Mouse (Mus musculus): ENCODE measurements at regions not wholly inside any gene's neighbourhood (a gene's known extent, or its start where the extent isn't known, plus 50 kb on each side); places are given as distances from the start of the nearest gene placed in this dataset.

GRCm38 (mm10) chr1:33042424-33042823 lies 495.3 kb upstream of the Gm5415 start:
- DNase-seq (ENCODE audit: low read depth): no peak

DNA sequence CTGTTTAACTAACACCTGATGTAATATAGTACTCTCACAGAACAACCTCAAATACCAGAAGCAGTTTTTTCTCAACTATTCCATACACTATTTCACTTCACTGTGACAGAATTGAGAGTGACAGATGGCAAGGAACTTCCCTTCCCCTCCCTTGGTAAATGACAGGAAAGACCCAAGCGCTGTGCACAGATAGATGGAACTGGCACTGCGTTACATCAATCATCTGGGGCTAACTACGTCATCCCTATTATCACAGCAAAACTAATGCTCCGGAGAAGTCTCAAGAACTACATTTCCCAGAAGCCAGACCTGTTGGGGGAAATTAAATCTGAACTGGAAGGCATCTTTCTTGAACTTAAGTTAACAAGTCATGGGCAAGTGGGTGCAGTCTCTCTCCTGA lies 493.6 kb upstream of the Gm5415 start:
- DNase-seq (ENCODE audit: low read depth): no peak

DNA sequence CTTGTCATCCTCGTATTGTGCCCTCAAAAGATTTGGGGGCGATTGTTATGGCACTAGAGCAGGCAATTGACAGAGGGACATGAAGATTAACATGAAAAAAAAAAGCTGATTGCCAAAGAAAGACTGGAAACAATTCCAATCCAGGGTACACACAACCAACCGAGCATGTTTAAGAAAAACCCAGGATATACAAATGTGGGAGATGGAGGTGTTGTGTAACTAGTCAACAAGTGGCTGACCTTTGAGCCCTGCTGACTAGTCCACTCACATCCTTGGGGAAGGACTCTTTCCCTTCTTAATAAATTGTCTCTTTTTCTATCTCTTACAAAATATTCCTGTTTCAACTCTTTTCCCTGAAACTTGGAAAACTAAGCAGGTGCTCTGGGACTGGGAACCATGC lies 484.9 kb upstream of the Gm5415 start:
- no peak for DNase-seq (ENCODE audit: low read depth)

- DNase-seq (ENCODE audit: low read depth): no peak
Measured at GRCm38 (mm10) chr1:33026683-33027415, 479.8 kb upstream of the Gm5415 start.

DNA sequence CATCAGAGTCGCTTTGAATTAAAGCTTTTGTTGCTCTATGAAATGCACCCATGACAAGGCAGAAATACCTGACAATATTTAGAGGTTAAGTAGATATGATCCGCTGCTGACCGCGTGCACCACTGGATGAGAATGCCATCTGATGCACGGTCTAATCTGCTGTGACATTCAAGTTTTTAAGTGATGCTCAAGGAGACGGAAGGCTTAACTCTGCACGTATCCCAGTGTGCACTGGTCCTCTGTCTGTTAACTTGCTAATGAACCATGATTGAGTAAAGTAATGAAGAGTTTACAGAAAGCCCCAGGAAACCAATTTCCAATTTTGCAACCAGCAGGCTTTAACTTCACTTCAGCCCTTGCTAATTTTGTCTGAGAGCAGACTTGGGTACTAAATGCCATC lies 478.3 kb upstream of the Gm5415 start:
- no peak for DNase-seq (ENCODE audit: low read depth)

GRCm38 (mm10) chr1:33022852-33023251 lies 475.8 kb upstream of the Gm5415 start:
- DNase-seq (ENCODE audit: low read depth): peak; percentile 26

- DNase-seq (ENCODE audit: low read depth): no peak
Measured at GRCm38 (mm10) chr1:33003992-33004391, 456.9 kb upstream of the Gm5415 start.

- DNase-seq (ENCODE audit: low read depth): peak; percentile 14
Measured at GRCm38 (mm10) chr1:32964957-32965356, 417.9 kb upstream of the Gm5415 start.

GRCm38 (mm10) chr1:32959316-32959715 lies 412.2 kb upstream of the Gm5415 start:
- DNase-seq (ENCODE audit: low read depth): no peak

- DNase-seq (ENCODE audit: low read depth): no peak
Measured at GRCm38 (mm10) chr1:32946254-32946653, 399.2 kb upstream of the Gm5415 start.

DNA sequence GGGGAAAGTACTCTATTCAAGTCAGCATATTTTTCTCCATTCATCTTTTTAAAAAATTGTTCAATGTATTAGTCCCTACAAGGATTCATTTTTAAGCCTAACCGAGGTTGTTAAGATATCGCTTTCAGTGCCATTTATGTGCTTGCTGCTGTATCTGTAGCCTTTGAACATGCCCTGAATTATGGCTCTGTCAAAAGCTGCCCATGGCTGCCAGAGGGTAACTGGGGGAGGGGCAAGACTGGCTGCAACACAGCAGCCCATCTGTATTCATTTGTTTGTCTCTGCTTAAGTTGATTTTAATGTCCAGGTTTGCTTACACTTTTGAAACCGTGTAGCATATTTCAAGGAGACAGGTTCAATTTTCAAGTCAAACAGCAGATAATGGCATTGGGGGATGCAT lies 383.3 kb upstream of the Gm5415 start:
- no peak for DNase-seq (ENCODE audit: low read depth)

- DNase-seq (ENCODE audit: low read depth): no peak
Measured at GRCm38 (mm10) chr1:32902437-32902836, 355.3 kb upstream of the Gm5415 start.

DNA sequence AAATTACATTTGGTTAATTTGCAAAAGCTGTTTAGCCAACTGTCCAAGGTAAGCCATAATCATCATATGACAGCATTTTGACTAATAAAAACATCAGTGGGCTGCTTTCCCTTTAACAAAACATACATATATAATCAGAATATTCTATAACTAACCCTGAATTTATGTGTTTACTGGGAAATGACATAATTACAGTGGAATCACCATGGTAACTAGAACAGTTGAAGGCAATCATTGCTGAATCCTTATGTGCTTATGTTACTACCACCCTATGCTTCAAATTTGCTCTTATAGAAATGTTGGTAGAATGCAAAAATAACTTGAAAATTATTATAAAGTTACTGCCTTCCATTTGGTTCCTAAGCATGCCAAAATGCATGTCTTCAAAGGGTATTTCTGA lies 340.6 kb upstream of the Gm5415 start:
- no peak for DNase-seq (ENCODE audit: low read depth)

DNA sequence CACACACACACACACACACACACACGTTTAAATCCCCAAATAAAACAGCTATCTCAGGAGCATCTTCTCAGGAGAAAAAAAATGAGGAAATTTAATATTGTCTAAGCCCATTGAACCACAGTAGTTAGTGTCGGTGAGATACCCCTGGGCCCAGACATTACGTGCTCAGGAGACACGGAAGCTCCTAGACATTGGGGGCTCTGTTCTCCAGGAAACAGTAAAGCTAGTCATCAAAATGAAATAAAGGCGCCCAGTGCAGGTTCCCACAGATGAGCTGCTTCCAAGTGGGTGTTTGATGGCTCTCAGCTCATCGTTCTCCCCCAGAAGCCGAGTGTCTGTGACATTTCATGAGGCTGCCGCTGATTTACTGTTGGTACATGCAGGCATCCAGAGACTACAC lies 325.8 kb upstream of the Gm5415 start:
- DNase-seq (ENCODE audit: low read depth): no peak

- DNase-seq (ENCODE audit: low read depth): no peak
Measured at GRCm38 (mm10) chr1:32866111-32866510, 319.0 kb upstream of the Gm5415 start.

DNA sequence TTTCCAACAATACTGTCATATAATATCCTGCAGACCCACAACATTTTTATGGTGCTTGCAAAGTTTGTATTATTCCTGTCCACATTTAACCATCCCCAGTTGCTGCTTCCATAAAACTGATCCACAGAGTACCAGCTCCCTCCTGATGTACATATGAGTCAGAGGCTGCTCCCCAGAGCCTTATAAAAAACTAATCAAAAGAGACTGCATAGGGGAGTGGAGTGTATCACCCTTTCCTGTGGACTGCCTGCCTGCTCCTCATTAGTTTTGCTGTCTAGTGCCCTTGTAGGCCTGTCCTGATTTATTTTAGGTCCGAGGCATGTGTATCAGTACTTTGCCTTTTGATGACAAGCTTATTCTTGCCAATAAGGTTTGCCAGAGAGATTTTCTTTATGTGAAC lies 310.9 kb upstream of the Gm5415 start:
- no peak for DNase-seq (ENCODE audit: low read depth)
